Mouse (Mus musculus) forebrain, embryonic 16.5 days (tissue): ENCODE measurements at regions not wholly inside any gene's neighbourhood (a gene's known extent, or its start where the extent isn't known, plus 50 kb on each side); places are given as distances from the start of the nearest gene placed in this dataset.

ENCODE experiments used
- ATAC-seq: fragments of 200-750 bp; cut with Nextera tagmentation; 2 replicates; pipeline ENCODE4 v1.8.0; 2017; ENCODE audit warnings: mild to moderate bottlenecking, moderate library complexity
- H3K27ac ChIP-seq: fragments of 300-500 bp; sonication (generic); 2 replicates; pipeline ENCODE4 v1.5.1; 2014; ENCODE audit warnings: low read length, control low read depth
- H3K27me3 ChIP-seq: fragments of 300-500 bp; sonication (generic); replicated peaks from 2 replicates; pipeline ENCODE4 v1.6.1; 2014; ENCODE audit warnings: low read length; ENCODE audit not compliant: control insufficient read depth, insufficient read depth
- H3K36me3 ChIP-seq: fragments of 300-500 bp; sonication (generic); 2 replicates; pipeline ENCODE4 v1.6.1; 2014; ENCODE audit not compliant: control insufficient read depth, insufficient read depth
- H3K4me1 ChIP-seq: fragments of 300-500 bp; sonication (generic); replicated peaks from 2 replicates; pipeline ENCODE4 v1.6.1; 2014; ENCODE audit warnings: low read length; ENCODE audit not compliant: control insufficient read depth, insufficient read depth
- H3K4me2 ChIP-seq: fragments of 300-500 bp; sonication (generic); 2 replicates; pipeline ENCODE4 v1.6.1; 2014; ENCODE audit warnings: mild to moderate bottlenecking, low read length, control low read depth
- H3K4me3 ChIP-seq: fragments of 300-500 bp; sonication (generic); replicated peaks from 2 replicates; pipeline ENCODE4 v1.5.1; 2014; ENCODE audit warnings: mild to moderate bottlenecking, low read length, control low read depth
- H3K9ac ChIP-seq: fragments of 300-500 bp; sonication (generic); replicated peaks from 2 replicates; pipeline ENCODE4 v1.6.1; 2014; ENCODE audit warnings: low read depth, low read length, control low read depth
- H3K9me3 ChIP-seq: fragments of 300-500 bp; sonication (generic); 2 replicates; pipeline ENCODE4 v1.6.1; 2016; ENCODE audit warnings: low read length; ENCODE audit not compliant: control insufficient read depth
- WGBS: fragments of 180-500 bp; shearing (Covaris S2); extraction: QIAGEN DNeasy Blood & Tissue Kit; methylation state at CpG from one replicate; pipeline ENCODE4 v1.1.7; 2014; 5-methylcytosine and 5-hydroxymethylcytosine counted together

DNA sequence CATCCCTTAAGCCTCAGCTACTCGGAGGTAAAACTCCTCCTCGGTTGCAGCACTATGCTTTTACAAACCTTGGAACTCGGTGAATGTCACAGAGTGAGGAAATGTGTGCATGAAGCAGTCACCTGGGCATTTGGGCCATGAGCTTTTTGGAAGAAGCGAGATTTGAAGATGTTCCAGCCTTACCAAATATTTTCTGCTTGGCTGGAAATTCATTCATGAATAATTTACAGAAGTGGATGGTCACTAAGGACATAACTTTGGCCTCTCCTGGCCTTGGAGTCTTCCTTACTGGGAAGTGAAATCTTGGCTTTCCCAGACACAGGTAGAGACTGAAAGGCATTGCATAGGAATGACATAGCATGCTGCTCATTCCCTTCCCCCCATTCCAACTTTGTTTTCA is 487.6 kb upstream of the Gm765 start:
- Histone ChIP-seq H3K9me3 (no peaks in the 10 kb centered on the region), H3K4me3 (no peak overlapping the region), H3K27me3 (no peaks in the 10 kb centered on the region), H3K36me3 (no peaks in the 10 kb centered on the region), H3K9ac (no peak overlapping the region), H3K27ac (no peak overlapping the region), H3K4me1 (no peaks in the 10 kb centered on the region), H3K4me2 (no peak overlapping the region)
- 87% methylated on average over 4 of the region's 4 CpGs for WGBS
- ATAC-seq = no peak

DNA sequence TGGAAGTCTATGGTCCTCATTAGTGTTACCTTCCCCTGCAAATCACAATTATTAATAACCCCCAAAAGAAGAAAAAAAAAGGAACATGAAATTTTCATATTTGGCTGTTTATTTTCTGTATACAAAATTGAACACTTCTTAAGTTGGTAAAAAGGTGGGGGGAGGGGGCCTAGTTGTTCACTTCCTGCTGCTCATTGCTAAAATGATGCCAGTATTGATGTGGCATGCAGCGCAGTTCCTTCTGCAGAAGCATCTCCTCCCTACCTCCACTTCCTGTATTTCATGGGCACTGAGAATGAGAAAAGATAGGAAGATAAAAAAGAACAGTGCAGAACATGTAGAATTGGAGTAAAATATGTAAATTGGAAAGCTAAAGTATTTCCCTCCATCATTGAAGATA is 465.5 kb upstream of the Gm765 start:
- H3K9ac ChIP-seq = no peak overlapping the region
- no peaks in the 10 kb centered on the region for H3K36me3 ChIP-seq
- H3K9me3 ChIP-seq = no peaks in the 10 kb centered on the region
- H3K4me2 ChIP-seq = no peak overlapping the region
- no peak for ATAC-seq
- no peak overlapping the region for H3K4me3 ChIP-seq
- 95% methylated on average over 1 of the region's 1 CpGs for WGBS
- no peaks in the 10 kb centered on the region for H3K4me1 ChIP-seq
- no peaks in the 10 kb centered on the region for H3K27me3 ChIP-seq
- no peak overlapping the region for H3K27ac ChIP-seq

GRCm38 (mm10) chr6:98803384-98803949 is 460.9 kb upstream of the Gm765 start:
- no peak overlapping the region for H3K27ac ChIP-seq
- H3K36me3 ChIP-seq = no peaks in the 10 kb centered on the region
- H3K27me3 ChIP-seq = no peaks in the 10 kb centered on the region
- H3K4me1 ChIP-seq = no peaks in the 10 kb centered on the region
- ATAC-seq = no peak
- H3K9me3 ChIP-seq = no peaks in the 10 kb centered on the region
- 76% methylated on average over 13 of the region's 13 CpGs for WGBS
- no peak overlapping the region for H3K4me3 ChIP-seq
- H3K9ac ChIP-seq = no peak overlapping the region
- H3K4me2 ChIP-seq = no peak overlapping the region

DNA sequence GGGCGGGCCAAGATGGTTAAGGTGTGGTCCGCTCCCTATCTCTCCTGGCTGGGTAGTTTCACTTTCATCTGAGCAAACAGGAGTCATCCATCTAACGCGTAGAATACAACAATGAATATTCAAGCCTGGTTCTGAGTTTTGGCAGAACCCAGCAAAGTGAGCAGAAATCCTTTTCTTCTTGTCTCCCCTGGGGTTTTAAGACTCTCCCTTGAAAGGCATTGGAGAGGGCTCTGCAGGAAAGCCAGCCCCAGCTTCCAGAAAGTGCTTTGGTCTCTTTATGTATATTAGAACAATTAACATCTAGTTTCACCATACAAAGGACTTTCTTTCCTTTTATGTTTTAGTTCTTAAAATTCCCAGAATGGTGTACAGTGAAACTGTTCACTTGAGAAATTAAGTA is 458.5 kb upstream of the Gm765 start:
- no peak overlapping the region for H3K9ac ChIP-seq
- 55% methylated on average over 4 of the region's 4 CpGs for WGBS
- no peaks in the 10 kb centered on the region for H3K36me3 ChIP-seq
- H3K4me1 ChIP-seq = no peaks in the 10 kb centered on the region
- no peak for ATAC-seq
- H3K9me3 ChIP-seq = no peaks in the 10 kb centered on the region
- no peak overlapping the region for H3K4me2 ChIP-seq
- H3K27ac ChIP-seq = no peak overlapping the region
- no peak overlapping the region for H3K4me3 ChIP-seq
- no peaks in the 10 kb centered on the region for H3K27me3 ChIP-seq

DNA sequence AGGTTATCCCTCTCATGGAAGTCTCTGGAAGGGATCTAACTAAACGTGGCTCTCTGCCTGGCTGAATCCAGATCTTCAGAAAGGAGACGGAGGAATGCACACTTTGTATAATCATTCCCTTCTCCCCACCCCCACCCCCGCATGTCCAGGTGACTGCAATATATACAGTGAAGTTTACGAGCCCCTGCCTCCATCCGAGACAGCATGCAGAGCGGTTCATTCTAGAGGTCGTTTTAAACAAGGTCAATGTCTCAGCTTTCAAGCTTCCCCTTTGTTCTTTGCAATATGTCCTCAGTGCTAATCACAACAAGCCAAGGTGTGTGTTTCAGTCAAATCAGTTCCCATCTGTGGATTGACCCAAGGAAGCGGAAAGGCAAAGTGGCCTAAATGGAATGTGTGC is 457.5 kb upstream of the Gm765 start:
- 81% methylated on average over 8 of the region's 8 CpGs for WGBS
- Histone ChIP-seq H3K27ac (no peak overlapping the region), H3K4me2 (no peak overlapping the region), H3K4me1 (no peaks in the 10 kb centered on the region), H3K4me3 (no peak overlapping the region), H3K9me3 (no peaks in the 10 kb centered on the region), H3K36me3 (no peaks in the 10 kb centered on the region), H3K9ac (no peak overlapping the region), H3K27me3 (no peaks in the 10 kb centered on the region)
- ATAC-seq = no peak

DNA sequence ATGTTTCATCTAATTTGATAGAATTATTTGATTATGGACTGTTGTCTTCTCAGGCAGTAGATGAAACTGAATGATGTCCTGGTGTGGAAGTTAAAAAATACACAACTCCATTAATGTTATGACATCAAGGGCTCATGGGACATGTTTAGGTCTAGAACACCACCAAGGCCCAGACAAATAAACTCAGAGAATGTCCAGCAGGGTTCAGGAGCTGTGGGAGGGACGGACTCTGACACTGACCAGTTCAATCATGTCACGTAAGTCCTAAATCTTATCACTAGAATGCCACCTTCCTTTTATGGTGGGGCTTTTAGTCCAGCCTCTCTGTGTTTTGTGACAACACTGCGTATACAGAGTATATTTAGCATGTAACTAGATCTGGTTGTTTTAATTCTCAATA is 455.2 kb upstream of the Gm765 start:
- ATAC-seq = no peak
- no peak overlapping the region for H3K9ac ChIP-seq

GRCm38 (mm10) chr6:98797373-98797772 is 454.8 kb upstream of the Gm765 start:
- ATAC-seq = no peak
- no peaks in the 10 kb centered on the region for H3K9me3 ChIP-seq
- no peak overlapping the region for H3K4me2 ChIP-seq
- no peak overlapping the region for H3K9ac ChIP-seq
- WGBS = 73% methylated on average over 6 of the region's 6 CpGs
- no peak overlapping the region for H3K4me3 ChIP-seq
- no peaks in the 10 kb centered on the region for H3K4me1 ChIP-seq
- no peaks in the 10 kb centered on the region for H3K36me3 ChIP-seq
- no peak overlapping the region for H3K27ac ChIP-seq
- no peaks in the 10 kb centered on the region for H3K27me3 ChIP-seq

More for the DNA sequence above, 455.2 kb upstream of the Gm765 start:
- no peaks in the 10 kb centered on the region for H3K36me3 ChIP-seq
- H3K4me1 ChIP-seq = no peaks in the 10 kb centered on the region
- WGBS = 94% methylated on average over 3 of the region's 3 CpGs
- no peak overlapping the region for H3K4me3 ChIP-seq
- no peaks in the 10 kb centered on the region for H3K27me3 ChIP-seq
- H3K4me2 ChIP-seq = no peak overlapping the region
- no peak overlapping the region for H3K27ac ChIP-seq
- no peaks in the 10 kb centered on the region for H3K9me3 ChIP-seq

GRCm38 (mm10) chr6:98796666-98797065 is 454.1 kb upstream of the Gm765 start:
- H3K36me3 ChIP-seq = no peaks in the 10 kb centered on the region
- no peaks in the 10 kb centered on the region for H3K4me1 ChIP-seq
- H3K9me3 ChIP-seq = no peaks in the 10 kb centered on the region
- WGBS = 78% methylated on average over 4 of the region's 4 CpGs
- H3K9ac ChIP-seq = no peak overlapping the region
- no peak overlapping the region for H3K4me3 ChIP-seq
- H3K4me2 ChIP-seq = no peak overlapping the region
- H3K27ac ChIP-seq = no peak overlapping the region
- ATAC-seq = no peak
- H3K27me3 ChIP-seq = no peaks in the 10 kb centered on the region

GRCm38 (mm10) chr6:98787422-98787821 is 444.9 kb upstream of the Gm765 start:
- Histone ChIP-seq H3K27me3 (no peaks in the 10 kb centered on the region; the same call in 1 of the 2 replicates), H3K9me3 (no peaks in the 10 kb centered on the region), H3K36me3 (no peaks in the 10 kb centered on the region), H3K4me3 (no peak overlapping the region), H3K27ac (no peak overlapping the region), H3K9ac (no peak overlapping the region), H3K4me1 (no peaks in the 10 kb centered on the region), H3K4me2 (no peak overlapping the region)
- 96% methylated on average over 5 of the region's 5 CpGs for WGBS
- ATAC-seq = no peak

- H3K9me3 ChIP-seq = no peaks in the 10 kb centered on the region
- no peak overlapping the region for H3K27ac ChIP-seq
- no peak for ATAC-seq
- peaks cover 2% of the 10 kb centered on the region; the same call in 1 of the 2 replicates for H3K27me3 ChIP-seq
- no peaks in the 10 kb centered on the region for H3K4me1 ChIP-seq
- no peak overlapping the region for H3K4me3 ChIP-seq
- no peak overlapping the region for H3K4me2 ChIP-seq
- H3K36me3 ChIP-seq = no peaks in the 10 kb centered on the region
- WGBS = 76% methylated on average over 9 of the region's 9 CpGs
- no peak overlapping the region for H3K9ac ChIP-seq
Observed at GRCm38 (mm10) chr6:98782074-98782473, 439.5 kb upstream of the Gm765 start.
